Mouse (Mus musculus) ovary, postnatal 14 days (tissue): ENCODE data around the gene Scin.
"Not testable (repeated sequence)": the region's sequence is repeated elsewhere in the genome, so short reads cannot be mapped to it uniquely, and the experiment has no call there.

ENCODE experiments used
- DNase-seq: peaks from one replicate; pipeline ENCODE4 v3.0.0; 2022; ENCODE audit warnings: low spot score

The Scin gene

DNA sequence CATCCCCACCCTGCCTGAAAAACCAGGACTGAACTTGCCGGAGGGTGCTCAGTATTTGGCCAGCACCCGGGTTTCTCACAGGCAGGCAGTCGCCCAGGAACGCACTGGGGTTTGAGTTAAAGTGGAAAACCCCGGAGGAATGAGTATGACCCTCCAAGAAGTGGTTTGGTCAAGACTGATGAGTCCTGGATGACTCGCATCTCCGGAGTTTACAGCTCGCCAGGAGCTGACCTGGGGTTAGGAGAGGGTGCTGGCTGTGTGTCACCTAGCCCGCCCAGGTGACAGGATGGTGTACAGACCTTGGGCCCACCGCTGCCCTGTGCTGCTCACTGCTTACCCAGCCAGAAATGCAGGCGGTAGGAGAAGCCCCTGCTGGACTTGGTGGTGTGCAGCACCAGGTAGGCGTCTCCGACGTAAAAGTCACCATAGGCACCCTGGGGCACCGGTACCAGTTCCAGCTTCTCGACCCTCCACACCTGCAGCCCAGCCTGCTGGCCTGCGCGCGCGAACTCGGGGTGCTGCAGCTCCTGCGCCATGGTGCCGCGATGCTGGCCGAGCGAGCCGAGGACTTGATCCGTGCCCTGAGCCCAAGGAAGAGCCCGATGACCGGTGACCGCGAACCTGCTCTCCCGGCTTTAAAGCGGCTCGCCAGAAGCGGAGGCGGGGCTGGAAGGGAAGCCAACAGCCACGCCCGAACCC is at the start of gene Scin:
Gene Scin (minus strand): TSS at position 656 of the 699 bp plus-strand sequence.
- peak; percentile 1 for DNase-seq

- no peak for DNase-seq
Observed at GRCm38 (mm10) chr12:40177089-40177488, 43.1 kb upstream of the Scin start.

DNA sequence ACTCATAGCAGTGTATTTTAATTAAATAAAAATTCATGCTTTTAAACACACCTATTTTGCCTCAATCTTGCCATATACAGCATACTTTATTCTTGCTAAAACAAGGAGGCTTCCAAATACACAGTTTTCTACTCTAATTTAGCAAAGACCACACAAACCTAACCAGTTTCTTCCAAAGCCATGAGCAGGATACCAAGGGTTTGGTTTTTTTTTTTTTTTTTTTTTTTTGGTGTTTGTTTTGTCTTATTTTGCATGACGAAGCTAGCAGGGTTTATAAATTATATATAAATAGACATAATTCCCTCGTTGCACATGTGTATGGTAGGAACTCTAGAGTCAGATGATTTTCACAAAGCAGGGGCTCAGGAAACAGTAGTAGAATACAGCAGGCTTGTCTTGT is 42.1 kb upstream of the Scin start:
- DNase-seq = no peak

GRCm38 (mm10) chr12:40175171-40175570 is 41.1 kb upstream of the Scin start:
- not testable (repeated sequence) for DNase-seq

GRCm38 (mm10) chr12:40171637-40172036 is 37.6 kb upstream of the Scin start:
- DNase-seq = no peak

DNA sequence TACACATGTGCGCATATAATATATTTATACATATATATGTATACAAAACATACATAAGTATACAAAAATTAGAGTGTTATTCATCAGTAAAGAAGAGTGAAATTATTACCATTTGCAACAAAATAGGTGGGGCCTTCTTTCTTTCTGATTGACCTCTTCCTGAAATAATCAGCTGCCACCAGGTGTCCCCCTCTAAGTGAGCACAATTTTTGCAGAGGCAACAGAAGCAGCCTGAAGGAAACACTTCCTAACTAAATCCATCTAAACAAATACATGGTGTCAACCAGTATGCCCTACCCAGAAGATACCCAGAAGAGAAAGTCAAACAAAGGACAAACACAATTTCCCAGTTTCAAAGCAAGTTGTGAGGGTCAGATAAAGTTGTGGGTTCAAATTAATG is 35.6 kb upstream of the Scin start:
- DNase-seq = no peak

- DNase-seq = peak; percentile 5
Observed at GRCm38 (mm10) chr12:40164621-40165020, 30.6 kb upstream of the Scin start.

DNA sequence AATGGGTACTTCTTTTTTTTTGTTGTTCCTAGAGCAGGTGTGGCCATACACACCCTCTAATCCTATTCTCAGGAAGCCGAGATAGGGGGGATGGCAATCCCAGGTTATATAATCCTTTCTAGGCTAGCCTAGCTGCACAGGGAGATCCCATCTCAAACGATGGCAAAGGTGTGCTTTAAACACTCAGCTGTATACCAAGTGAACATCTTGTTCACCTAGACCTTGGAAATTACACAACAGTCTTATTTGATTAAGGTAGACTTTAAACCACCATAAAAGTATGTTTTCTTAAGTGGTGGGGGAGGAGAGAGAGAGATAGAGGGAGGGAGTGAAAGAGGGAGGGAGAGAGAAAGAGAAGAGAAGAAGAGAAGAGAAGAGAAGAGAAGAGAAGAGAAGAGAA is 26.7 kb upstream of the Scin start:
- DNase-seq = no peak

GRCm38 (mm10) chr12:40154188-40154587 is 20.2 kb upstream of the Scin start:
- no peak for DNase-seq

GRCm38 (mm10) chr12:40152353-40153069 is 18.5 kb upstream of the Scin start:
- DNase-seq = no peak

GRCm38 (mm10) chr12:40147319-40147718 is 13.3 kb upstream of the Scin start:
- no peak for DNase-seq

DNA sequence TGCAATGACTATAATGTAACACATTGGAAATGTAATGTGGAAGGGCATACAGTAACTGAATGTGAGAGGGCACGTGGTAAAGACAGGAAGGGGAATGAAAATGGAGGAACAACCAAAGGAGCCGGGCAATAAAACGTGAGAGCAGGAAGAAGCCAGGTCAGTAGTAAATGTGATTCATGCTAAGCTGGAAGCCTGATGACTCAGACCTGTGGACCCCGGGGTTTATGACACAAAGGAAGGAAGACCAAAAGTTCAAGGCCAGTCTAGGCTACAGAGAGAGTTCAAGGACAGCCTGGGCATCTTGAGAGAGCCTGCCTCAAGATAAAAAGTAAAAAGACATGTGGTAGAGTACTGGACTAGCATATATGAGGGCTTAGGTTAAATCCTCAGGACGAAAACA is 12.5 kb upstream of the Scin start:
- no peak for DNase-seq

GRCm38 (mm10) chr12:40140706-40141105 is 6.7 kb upstream of the Scin start:
- no peak for DNase-seq

DNA sequence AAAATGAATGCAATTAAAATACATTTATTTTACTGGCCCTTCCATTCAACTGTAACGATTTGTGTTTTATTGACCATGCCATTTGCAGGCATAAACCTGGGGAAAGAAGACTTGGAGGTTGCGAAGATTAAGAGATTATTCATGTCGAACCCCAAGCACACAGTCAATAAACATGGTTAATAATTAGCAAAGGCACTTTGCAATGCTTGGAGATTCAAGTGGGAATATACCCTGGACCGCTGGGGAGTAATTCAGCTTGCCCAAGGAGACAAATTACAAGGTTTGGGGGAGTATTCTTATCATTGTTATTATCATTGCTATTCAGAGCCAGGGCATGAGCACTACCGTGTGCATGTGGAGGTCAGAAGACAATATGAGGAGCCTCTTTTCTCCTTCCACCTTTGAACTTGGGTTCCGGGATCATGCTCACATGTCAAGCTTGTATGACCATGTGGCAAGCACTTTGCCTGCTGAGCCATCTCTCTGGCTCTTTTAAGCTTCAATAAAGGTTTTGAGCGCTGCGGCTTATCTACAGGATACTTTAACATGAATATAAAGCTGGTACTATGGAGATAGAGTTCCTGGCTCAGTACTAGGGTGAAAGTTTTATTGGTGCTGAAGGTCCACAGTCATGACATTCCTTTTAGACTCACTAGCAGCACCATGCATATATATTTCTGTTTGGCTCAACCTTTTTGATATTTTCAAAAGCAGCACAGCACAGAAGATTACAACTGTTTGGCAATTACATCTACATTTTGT is 5.6 kb upstream of the Scin start:
- no peak for DNase-seq

GRCm38 (mm10) chr12:40134529-40134928 is 501 bp upstream of the Scin start:
- DNase-seq = no peak

DNA sequence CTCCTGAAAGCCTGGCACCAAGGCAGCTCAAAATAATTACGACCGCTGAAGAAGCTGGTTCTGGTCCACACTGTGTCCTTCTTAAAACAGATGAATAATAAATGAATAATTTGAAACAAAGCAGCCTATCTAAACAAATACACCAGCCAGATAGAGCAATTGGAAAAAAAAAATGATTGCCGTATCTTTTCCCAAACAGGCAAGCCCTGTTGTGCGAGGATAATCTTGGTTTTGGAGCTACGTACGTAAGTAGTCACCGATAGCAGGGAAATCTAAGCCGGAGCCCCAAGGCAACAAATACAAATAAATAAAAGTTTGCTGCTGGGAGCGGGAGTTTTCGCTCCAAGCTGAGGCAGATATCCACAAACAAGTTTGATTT is 845 bp downstream of the Scin start:
- DNase-seq = no peak

DNA sequence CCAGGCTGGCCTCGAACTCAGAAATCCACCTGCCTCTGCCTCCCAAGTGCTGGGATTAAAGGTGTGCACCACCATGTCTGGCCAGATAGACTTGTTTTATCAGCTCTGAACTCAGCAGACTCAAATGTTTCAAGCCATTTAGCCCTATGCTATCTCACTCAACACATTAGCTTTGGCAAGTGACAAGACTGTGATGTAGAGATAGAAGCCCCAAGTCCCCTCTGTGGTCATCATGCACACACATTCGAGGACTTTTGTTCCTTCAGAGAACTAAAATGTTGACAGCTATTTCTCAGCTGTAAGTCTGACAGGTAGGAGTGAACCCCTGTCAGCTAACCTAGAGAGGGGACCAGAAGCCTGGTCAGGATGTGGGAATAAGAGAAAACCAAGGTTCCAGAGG is 15.2 kb downstream of the Scin start:
- DNase-seq = no peak

DNA sequence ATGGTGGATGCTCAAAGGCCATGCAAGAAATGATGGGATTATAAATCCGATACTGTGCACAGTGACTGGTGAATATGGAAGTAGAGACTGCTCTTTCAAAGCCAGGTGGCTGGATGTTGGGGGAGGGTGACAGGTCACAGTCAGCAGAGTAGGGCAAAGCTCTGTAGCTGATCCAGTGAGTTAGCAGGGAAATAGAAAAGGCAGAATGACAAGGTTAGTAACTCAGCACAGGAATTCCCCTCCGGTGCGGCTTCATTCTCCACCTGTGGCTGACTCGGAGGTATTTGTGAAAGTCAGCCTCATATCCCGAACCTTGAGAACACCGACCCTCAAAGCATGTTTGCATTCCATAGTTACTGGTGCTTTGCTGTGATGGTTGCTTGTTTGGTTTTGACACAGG is 17.0 kb downstream of the Scin start:
- no peak for DNase-seq

- no peak for DNase-seq
Observed at GRCm38 (mm10) chr12:40116214-40116613, 17.8 kb downstream of the Scin start.

DNA sequence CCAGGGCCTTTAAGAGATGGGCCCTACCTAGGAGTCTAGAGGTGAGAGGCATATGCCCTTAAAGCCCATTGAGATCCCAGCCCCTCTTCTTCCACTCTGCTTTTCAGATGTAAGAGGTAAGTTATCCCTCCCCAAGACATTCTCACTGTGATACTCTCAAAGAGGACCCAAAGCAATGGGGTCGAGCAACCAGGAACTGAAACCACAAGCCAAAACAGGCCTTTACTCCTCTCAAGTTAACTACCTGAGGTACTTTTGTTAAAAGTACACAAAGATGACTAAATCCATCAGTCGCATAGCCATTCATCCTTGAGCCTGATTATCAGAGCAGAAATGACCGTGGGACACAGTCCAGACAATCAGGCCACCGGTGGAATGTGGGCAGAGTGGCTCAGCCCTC is 19.1 kb downstream of the Scin start:
- no peak for DNase-seq

DNA sequence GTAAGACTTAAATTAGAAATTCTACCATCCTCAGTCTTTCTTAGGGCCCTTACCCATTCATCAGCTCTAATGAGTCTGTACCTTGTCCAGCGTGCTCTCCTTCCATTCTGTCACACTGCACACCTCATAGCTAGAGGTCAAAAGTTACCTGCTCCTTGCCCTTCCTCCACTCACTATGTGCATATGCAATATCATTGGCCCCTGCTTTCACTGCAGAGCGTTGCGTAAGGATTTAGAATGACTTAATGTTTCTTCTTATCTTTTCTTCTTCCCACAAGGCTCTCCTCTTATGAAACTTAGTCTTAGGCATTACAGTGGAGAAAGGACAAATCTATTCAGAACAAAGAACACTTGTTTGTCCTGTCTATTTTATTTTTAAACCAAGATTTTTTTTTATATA is 20.0 kb downstream of the Scin start:
- no peak for DNase-seq

GRCm38 (mm10) chr12:40113605-40114004 is 20.4 kb downstream of the Scin start:
- DNase-seq = no peak

DNA sequence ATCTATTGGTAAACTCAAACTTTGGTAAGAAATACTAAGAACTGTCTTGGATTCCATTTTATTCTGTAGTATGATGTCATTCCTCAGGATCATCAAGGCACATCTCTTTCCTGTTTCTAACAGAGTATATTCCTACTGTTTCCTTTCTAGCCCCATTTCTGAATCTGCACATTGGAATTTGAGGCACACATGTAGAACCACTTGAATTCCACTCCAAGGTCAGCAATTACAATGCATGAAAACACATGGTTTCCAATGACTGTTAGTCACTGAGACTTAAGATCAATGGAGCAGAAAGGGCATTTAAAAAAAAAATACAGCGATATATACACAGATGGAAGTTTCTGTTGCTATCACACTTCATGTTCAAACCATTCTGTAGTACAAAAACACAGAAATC is 24.8 kb downstream of the Scin start:
- DNase-seq = no peak
